Mouse (Mus musculus) testis, adult 2 months (tissue): ENCODE results near the gene Anapc11. TPM values are rescaled to one million over a fixed set of nuclear protein-coding genes. Genes with fewer than 3 reads are reported as not detected.
A peak's percentile ranks its signal among the peaks of the same experiment; 100 is the strongest.
"Not testable (repeated sequence)": the region's sequence is repeated elsewhere in the genome, so short reads cannot be mapped to it uniquely, and the experiment has no call there.

Experiments
- H3K27ac ChIP-seq: fragments of 200-500 bp; 2 replicates; pipeline ENCODE4 v1.5.1; 2012; ENCODE audit warnings: low read depth, low read length; ENCODE audit not compliant: control insufficient read depth, insufficient read depth
- H3K27me3 ChIP-seq: fragments of 200-500 bp; 2 replicates; pipeline ENCODE4 v1.6.1; 2012; ENCODE audit warnings: mild to moderate bottlenecking, low read length, moderate library complexity; ENCODE audit not compliant: control insufficient read depth, insufficient read depth
- H3K36me3 ChIP-seq: fragments of 200-500 bp; 2 replicates; pipeline ENCODE4 v1.6.1; 2012; ENCODE audit warnings: mild to moderate bottlenecking, low read length; ENCODE audit not compliant: control insufficient read depth, insufficient read depth
- H3K4me1 ChIP-seq: fragments of 200-500 bp; 2 replicates; pipeline ENCODE4 v1.6.1; 2012; ENCODE audit warnings: low read length; ENCODE audit not compliant: control insufficient read depth, insufficient read depth
- H3K4me3 ChIP-seq: fragments of 200-500 bp; 2 replicates; pipeline ENCODE4 v1.5.1; 2012; ENCODE audit warnings: low read depth, mild to moderate bottlenecking, low read length, moderate library complexity, mixed read lengths; ENCODE audit not compliant: control insufficient read depth
- CTCF ChIP-seq: fragments of 200-500 bp; IDR thresholded peaks from 2 replicates; pipeline ENCODE4 v1.5.1; 2012; ENCODE audit warnings: low read depth, mild to moderate bottlenecking, inconsistent platforms, low read length, moderate library complexity; ENCODE audit not compliant: control insufficient read depth, insufficient read depth, insufficient replicate concordance
- POLR2A ChIP-seq: fragments of 200-500 bp; IDR thresholded peaks from 2 replicates; pipeline ENCODE4 v1.6.1; 2012; ENCODE audit warnings: low read depth, mild to moderate bottlenecking, inconsistent platforms, low read length, moderate library complexity; ENCODE audit not compliant: control insufficient read depth
- polyA plus RNA-seq: library from polyadenylated mRNA; depleted of rRNA; stranded (reverse); fragments of >200 nt; gene quantifications from 2 replicates; pipeline ENCODE4 v1.2.3, GENCODE M21; 2012

Anapc11 gene
- polyA plus RNA-seq, 1 experiment, result 178 TPM

GRCm38 (mm10) chr11:120581490-120582267 is 16.5 kb upstream of the Anapc11 start, which contains the start of gene Arhgdia:
Gene Arhgdia, minus strand, starts transcription at chr11:120581624.
- Histone ChIP-seq H3K4me1 (peaks cover 18% of the 10 kb centered on the region), H3K27me3 (no peaks in the 10 kb centered on the region), H3K27ac (peak within 1 kb of the TSS; percentile 94), H3K4me3 (peak within 1 kb of the TSS; percentile 90), H3K36me3 (peaks cover 3% of the 10 kb centered on the region; the same call in 1 of the 2 replicates)
- TF ChIP-seq POLR2A, result peak; percentile 77
- TF ChIP-seq CTCF, result 0 out of 2 replicates have a peak, but pooled peaks have one; percentile 5

- H3K36me3 ChIP-seq, result peaks cover 3% of the 10 kb centered on the region; the same call in 1 of the 2 replicates
- H3K27me3 ChIP-seq, result no peaks in the 10 kb centered on the region
- peak overlapping the region; percentile 94 for H3K27ac ChIP-seq
- H3K4me1 ChIP-seq, result peaks cover 18% of the 10 kb centered on the region
- TF ChIP-seq POLR2A (no peak), CTCF (no peak)
- H3K4me3 ChIP-seq, result peak overlapping the region; percentile 90
Observed at GRCm38 (mm10) chr11:120582268-120582981, 15.8 kb upstream of the Anapc11 start.

GRCm38 (mm10) chr11:120582982-120583293 is 15.3 kb upstream of the Anapc11 start:
- peaks cover 18% of the 10 kb centered on the region for H3K4me1 ChIP-seq
- H3K27ac ChIP-seq, H3K27me3 ChIP-seq, H3K36me3 ChIP-seq, H3K4me3 ChIP-seq: not testable (repeated sequence)

- Histone ChIP-seq H3K4me1 (peaks cover 18% of the 10 kb centered on the region), H3K27me3 (no peaks in the 10 kb centered on the region), H3K4me3 (no peak overlapping the region), H3K36me3 (peaks cover 3% of the 10 kb centered on the region), H3K27ac (no peak overlapping the region)
- TF ChIP-seq POLR2A (no peak), CTCF (no peak)
Observed at GRCm38 (mm10) chr11:120583937-120584336, 14.3 kb upstream of the Anapc11 start.

GRCm38 (mm10) chr11:120588531-120588930 is 9.7 kb upstream of the Anapc11 start:
- Histone ChIP-seq H3K4me3 (no peak overlapping the region), H3K27ac (no peak overlapping the region), H3K36me3 (peaks cover 4% of the 10 kb centered on the region), H3K27me3 (no peaks in the 10 kb centered on the region), H3K4me1 (no peaks in the 10 kb centered on the region)
- TF ChIP-seq POLR2A, result no peak

- Histone ChIP-seq H3K4me3 (peak overlapping the region; percentile 93), H3K27me3 (no peaks in the 10 kb centered on the region), H3K36me3 (peaks cover 2% of the 10 kb centered on the region; the same call in 1 of the 2 replicates), H3K4me1 (peaks cover 12% of the 10 kb centered on the region), H3K27ac (peak overlapping the region; percentile 75)
- TF ChIP-seq CTCF (no peak), POLR2A (no peak)
Observed at GRCm38 (mm10) chr11:120597240-120598235, 683 bp upstream of the Anapc11 start.

- Histone ChIP-seq H3K4me1 (peaks cover 12% of the 10 kb centered on the region), H3K27me3 (no peaks in the 10 kb centered on the region), H3K27ac (peak overlapping the region; percentile 89; the same call in 1 of the 2 replicates), H3K4me3 (peak overlapping the region; percentile 93), H3K36me3 (peaks cover 4% of the 10 kb centered on the region; the same call in 1 of the 2 replicates)
- no peak for TF ChIP-seq CTCF
- TF ChIP-seq POLR2A, result no peak
Observed at GRCm38 (mm10) chr11:120598990-120599549, 849 bp downstream of the Anapc11 start.
